Mouse (Mus musculus): Measurements from ENCODE around the gene Plekhg5. TPM values are rescaled to one million over a fixed set of nuclear protein-coding genes. Genes with fewer than 3 reads are reported as not detected.

The Plekhg5 gene
- polyA plus RNA-seq, 2 experiments: 2.6 to 4.7 TPM

DNA sequence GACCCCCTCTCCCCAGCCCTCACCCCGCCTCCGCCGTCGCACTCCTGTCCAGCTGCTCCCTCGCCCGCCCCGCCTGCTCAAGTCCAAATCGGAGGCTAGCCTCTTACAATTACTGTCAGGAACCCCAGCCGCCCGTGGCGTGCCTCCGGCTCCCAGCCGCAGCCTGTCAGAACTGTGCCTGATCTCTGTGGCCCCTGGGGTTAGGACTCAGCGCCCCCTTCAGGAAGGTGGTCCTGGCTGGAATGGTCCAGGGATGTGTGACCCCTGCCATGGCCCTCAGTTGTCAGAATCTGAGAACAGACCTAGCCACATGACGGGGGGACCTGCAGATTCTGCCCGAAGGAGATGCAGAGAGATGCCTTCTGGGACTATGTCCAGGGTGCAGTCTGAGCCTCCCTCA, 41.8 kb downstream of the Plekhg5 start:
- Histone ChIP-seq H3K9me3 (ENCODE audit: control insufficient read depth, low read length) (no peaks in the 10 kb centered on the region), H3K9ac (replicated peaks) (no peak overlapping the region), H3K4me3 (ENCODE audit: insufficient read depth in 1 of 2, low read depth in 2 of 2, low read length in 2 of 2) (no peak overlapping the region), H3K27ac (no peak overlapping the region), H3K27me3 (ENCODE audit: control insufficient read depth, insufficient read depth, low read length) (peaks cover 34% of the 10 kb centered on the region), H3K36me3 (replicated peaks; ENCODE audit: control insufficient read depth, insufficient read depth, low read depth) (peaks cover 14% of the 10 kb centered on the region), H3K4me2 (ENCODE audit: low read depth) (no peak overlapping the region), H3K4me1 (replicated peaks; ENCODE audit: control insufficient read depth in 2 of 2, insufficient read depth in 2 of 2, low read length in 1 of 2) (peaks cover 22 to 24% of the 10 kb centered on the region in 2 experiments)
- ATAC-seq (ENCODE audit: insufficient read depth) (no peak), DNase-seq (ENCODE audit: low read depth in 3 of 3, low spot score in 3 of 3) (no peak)
- 81% methylated on average over 16 of the region's 16 CpGs for WGBS (ENCODE audit: insufficient replicate concordance)
- TF ChIP-seq CTCF (IDR thresholded peaks at IDR 0.05; ENCODE audit: low read depth) (0 out of 2 replicates have a peak, but pooled peaks have one; percentile 10), EP300 (IDR thresholded peaks at IDR 0.05; ENCODE audit: low read depth) (no peak)

DNA sequence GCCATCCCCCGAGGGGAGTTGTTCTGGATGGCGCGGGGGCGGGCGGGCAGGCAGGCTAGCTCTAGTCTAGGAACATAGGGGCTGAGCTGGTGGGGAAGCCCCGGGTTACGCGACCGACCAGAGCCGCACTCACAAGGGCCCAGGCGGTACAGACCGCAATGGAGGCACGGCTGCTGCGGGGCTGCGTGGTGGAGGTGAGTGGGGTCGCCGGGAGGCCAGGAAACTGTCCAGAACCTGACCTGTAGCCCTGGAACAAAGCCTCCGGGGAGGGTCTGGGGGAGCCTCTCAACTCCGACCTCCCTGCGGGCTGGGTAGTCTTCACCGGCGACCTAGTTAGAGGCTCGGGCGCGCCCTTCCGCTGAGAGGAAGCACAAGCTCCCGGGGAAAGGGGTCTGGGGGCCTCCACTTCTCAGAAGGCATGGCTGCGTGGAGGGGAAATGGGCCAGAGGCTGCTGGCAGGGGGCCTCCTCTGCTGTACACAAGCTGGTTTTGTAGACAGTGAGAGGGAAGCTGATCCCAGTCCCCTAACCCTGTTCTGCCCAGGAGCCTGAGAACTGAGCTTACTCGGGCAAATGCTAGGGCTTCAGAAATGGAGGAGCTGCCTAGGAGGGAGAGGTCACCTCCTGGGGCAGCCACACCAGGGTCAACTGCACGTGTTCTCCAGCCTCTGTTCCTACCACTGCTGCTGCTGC, 43.8 kb downstream of the Plekhg5 start, which contains the start of gene Tnfrsf25:
Tnfrsf25 (plus strand) TSS at position 14 of the 692 bp plus-strand sequence.
- peak within 1 kb of the TSS; percentile 30 for H3K4me2 ChIP-seq (ENCODE audit: low read depth)
- H3K27ac ChIP-seq: no peak within 1 kb of the TSS
- peaks cover 54% of the 10 kb centered on the region for H3K27me3 ChIP-seq (ENCODE audit: control insufficient read depth, insufficient read depth, low read length)
- no peak within 1 kb of the TSS for H3K4me3 ChIP-seq (ENCODE audit: insufficient read depth in 1 of 2, low read depth in 2 of 2, low read length in 2 of 2)
- WGBS (ENCODE audit: insufficient replicate concordance): under 1% methylated on average over 30 of the region's 30 CpGs
- H3K4me1 ChIP-seq (replicated peaks; ENCODE audit: control insufficient read depth in 2 of 2, insufficient read depth in 2 of 2, low read length in 1 of 2): peaks cover 6% of the 10 kb centered on the region in 2 experiments
- TF ChIP-seq CTCF (IDR thresholded peaks at IDR 0.05; ENCODE audit: low read depth) (no peak), EP300 (IDR thresholded peaks at IDR 0.05; ENCODE audit: low read depth) (no peak)
- no peaks in the 10 kb centered on the region for H3K9me3 ChIP-seq (ENCODE audit: control insufficient read depth, low read length)
- DNase-seq (ENCODE audit: low read depth in 3 of 3, low spot score in 3 of 3) (no peak), ATAC-seq (ENCODE audit: insufficient read depth) (no peak)
- peaks cover 9% of the 10 kb centered on the region for H3K36me3 ChIP-seq (replicated peaks; ENCODE audit: control insufficient read depth, insufficient read depth, low read depth)
- H3K9ac ChIP-seq (replicated peaks): no peak within 1 kb of the TSS

DNA sequence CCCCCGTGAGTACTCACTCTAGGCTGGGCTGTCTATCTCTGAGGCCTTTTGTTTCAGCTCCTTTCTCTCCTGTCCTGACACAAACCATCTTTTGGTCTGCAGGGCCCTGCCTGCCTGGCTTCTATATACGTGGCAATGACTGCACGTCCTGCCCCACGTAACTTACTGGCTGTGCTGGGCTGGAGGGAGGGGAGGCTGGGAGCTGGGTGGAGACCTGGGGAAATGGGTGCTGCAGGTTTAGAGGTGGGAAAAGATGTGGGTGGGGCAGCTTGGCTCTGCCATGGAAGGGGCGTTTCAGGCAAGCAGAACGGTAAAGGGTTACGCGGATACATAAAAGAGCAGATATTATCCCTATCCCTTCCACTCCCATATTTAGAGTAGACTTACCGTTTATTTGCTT, 45.2 kb downstream of the Plekhg5 start:
- Histone ChIP-seq H3K9ac (replicated peaks) (no peak overlapping the region), H3K9me3 (ENCODE audit: control insufficient read depth, low read length) (no peaks in the 10 kb centered on the region), H3K4me2 (ENCODE audit: low read depth) (no peak overlapping the region), H3K36me3 (replicated peaks; ENCODE audit: control insufficient read depth, insufficient read depth, low read depth) (peaks cover 3% of the 10 kb centered on the region; the same call in 1 of the 2 replicates), H3K4me1 (replicated peaks; ENCODE audit: control insufficient read depth in 2 of 2, insufficient read depth in 2 of 2, low read length in 1 of 2) (no peaks in the 10 kb centered on the region), H3K27me3 (ENCODE audit: control insufficient read depth, insufficient read depth, low read length) (peaks cover 68% of the 10 kb centered on the region), H3K4me3 (ENCODE audit: insufficient read depth in 1 of 2, low read depth in 2 of 2, low read length in 2 of 2) (no peak overlapping the region), H3K27ac (no peak overlapping the region)
- no peak for TF ChIP-seq EP300 (IDR thresholded peaks at IDR 0.05; ENCODE audit: low read depth)
- TF ChIP-seq CTCF (IDR thresholded peaks at IDR 0.05; ENCODE audit: low read depth): no peak
- ATAC-seq (ENCODE audit: insufficient read depth) (no peak), DNase-seq (ENCODE audit: low read depth in 3 of 3, low spot score in 3 of 3) (no peak)
- 60% methylated on average over 9 of the region's 9 CpGs for WGBS (ENCODE audit: insufficient replicate concordance)

DNA sequence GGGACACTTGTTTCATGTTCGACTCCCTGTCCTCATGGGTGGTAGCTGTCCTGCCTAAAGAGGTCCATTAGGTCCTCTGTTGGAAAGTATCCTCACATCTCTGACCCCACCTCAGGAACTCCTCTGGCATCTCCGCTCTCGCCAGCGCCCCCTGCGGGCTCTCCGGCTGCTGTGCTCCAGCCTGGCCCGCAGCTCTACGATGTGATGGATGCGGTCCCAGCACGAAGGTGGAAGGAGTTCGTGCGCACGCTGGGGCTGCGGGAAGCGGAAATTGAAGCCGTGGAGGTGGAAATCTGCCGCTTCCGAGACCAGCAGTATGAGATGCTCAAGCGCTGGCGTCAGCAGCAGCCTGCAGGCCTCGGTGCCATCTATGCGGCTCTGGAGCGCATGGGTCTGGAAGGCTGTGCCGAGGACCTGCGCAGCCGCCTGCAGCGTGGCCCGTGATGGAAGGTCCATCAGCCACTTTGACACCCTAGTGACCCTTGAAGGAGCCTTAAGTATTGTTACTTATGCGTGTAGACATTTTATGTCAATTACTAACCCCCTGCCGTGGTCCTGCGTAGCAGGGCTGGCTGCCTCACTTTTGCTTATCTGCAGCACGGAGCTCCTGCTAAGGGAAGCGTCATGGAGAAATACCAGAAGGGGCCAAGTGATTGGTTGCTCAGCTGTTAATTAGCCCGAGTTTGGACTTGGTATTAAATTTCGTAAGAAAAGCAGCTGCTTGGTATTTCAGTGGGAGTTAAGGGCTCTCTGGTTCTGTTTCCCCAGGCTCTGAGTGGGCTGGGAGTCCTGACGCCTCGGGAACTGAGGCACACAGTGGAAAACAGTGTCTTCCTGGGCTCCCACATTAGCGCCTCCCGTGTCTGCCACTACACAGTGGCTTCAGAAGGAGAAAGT, 47.3 kb downstream of the Plekhg5 start:
- WGBS (ENCODE audit: insufficient replicate concordance): 13% methylated on average over 39 of the region's 39 CpGs
- DNase-seq (ENCODE audit: low read depth in 3 of 3, low spot score in 3 of 3) (no peak), ATAC-seq (ENCODE audit: insufficient read depth) (no peak)
- H3K9ac ChIP-seq (replicated peaks): no peak overlapping the region
- H3K27ac ChIP-seq: no peak overlapping the region
- no peak overlapping the region for H3K4me3 ChIP-seq (ENCODE audit: insufficient read depth in 1 of 2, low read depth in 2 of 2, low read length in 2 of 2)
- TF ChIP-seq CTCF (IDR thresholded peaks at IDR 0.05; ENCODE audit: low read depth) (peak; percentile 75), EP300 (IDR thresholded peaks at IDR 0.05; ENCODE audit: low read depth) (no peak)
- no peak overlapping the region for H3K4me2 ChIP-seq (ENCODE audit: low read depth)
- peaks cover 89% of the 10 kb centered on the region for H3K27me3 ChIP-seq (ENCODE audit: control insufficient read depth, insufficient read depth, low read length)
- H3K4me1 ChIP-seq (replicated peaks; ENCODE audit: control insufficient read depth in 2 of 2, insufficient read depth in 2 of 2, low read length in 1 of 2): no peaks in the 10 kb centered on the region
- no peaks in the 10 kb centered on the region; the same call in 1 of the 2 replicates for H3K36me3 ChIP-seq (replicated peaks; ENCODE audit: control insufficient read depth, insufficient read depth, low read depth)
- no peaks in the 10 kb centered on the region for H3K9me3 ChIP-seq (ENCODE audit: control insufficient read depth, low read length)
